Mouse (Mus musculus) limb, embryonic 11.5 days (tissue): ENCODE data around the gene Ipo9. TPM values are rescaled to one million over a fixed set of nuclear protein-coding genes. Genes with fewer than 3 reads are reported as not detected.

Source experiments
- ATAC-seq: fragments of 200-750 bp; cut with Nextera tagmentation; 2 replicates; pipeline ENCODE4 v1.8.0; 2017; ENCODE audit warnings: low read depth; ENCODE audit not compliant: insufficient number of reproducible peaks, low FRiP score, low TSS enrichment
- DNase-seq: peaks from one replicate; pipeline ENCODE4 v3.0.0-alpha.2; 2015; ENCODE audit warnings: low spot score
- H3K27ac ChIP-seq: fragments of 300-500 bp; sonication (generic); replicated peaks from 2 replicates; pipeline ENCODE4 v1.5.1; 2014; ENCODE audit warnings: low read depth, mild to moderate bottlenecking, low read length
- H3K27me3 ChIP-seq: fragments of 300-500 bp; sonication (generic); 2 replicates; pipeline ENCODE4 v1.6.1; 2014; ENCODE audit warnings: mild to moderate bottlenecking, low read length, mixed read lengths; ENCODE audit not compliant: control insufficient read depth, insufficient read depth
- H3K36me3 ChIP-seq: fragments of 300-500 bp; sonication (generic); 2 replicates; pipeline ENCODE4 v1.6.1; 2014; ENCODE audit warnings: mild to moderate bottlenecking, low read length, moderate library complexity, mixed read lengths; ENCODE audit not compliant: control insufficient read depth, insufficient read depth
- H3K4me1 ChIP-seq: fragments of 300-500 bp; sonication (generic); 2 replicates; pipeline ENCODE4 v1.6.1; 2014; ENCODE audit warnings: low read length, mixed read lengths; ENCODE audit not compliant: control insufficient read depth, insufficient read depth
- H3K4me2 ChIP-seq: fragments of 300-500 bp; sonication (generic); 2 replicates; pipeline ENCODE4 v1.6.1; 2014; ENCODE audit warnings: low read depth, mild to moderate bottlenecking, moderate library complexity; ENCODE audit not compliant: severe bottlenecking
- H3K4me3 ChIP-seq: fragments of 300-500 bp; sonication (generic); 2 replicates; pipeline ENCODE4 v1.5.1; 2014; ENCODE audit warnings: low read depth, low read length
- H3K9ac ChIP-seq: fragments of 300-500 bp; sonication (generic); 2 replicates; pipeline ENCODE4 v1.6.1; 2014; ENCODE audit warnings: mild to moderate bottlenecking, low read length
- H3K9me3 ChIP-seq: fragments of 300-500 bp; sonication (generic); 2 replicates; pipeline ENCODE4 v1.6.1; 2016; ENCODE audit warnings: low read length; ENCODE audit not compliant: control insufficient read depth
- WGBS: fragments of 180-500 bp; shearing (Covaris S2); extraction: QIAGEN DNeasy Blood & Tissue Kit; methylation state at CpG from one replicate; pipeline ENCODE4 v1.1.7; 2014; 5-methylcytosine and 5-hydroxymethylcytosine counted together
- polyA plus RNA-seq: library from polyadenylated mRNA; unstranded; fragments of >200 nt; fragmentation: Nextera tagmentation; extraction: Ambion mirVana; gene quantifications from 2 replicates; pipeline ENCODE4 v1.2.1, GENCODE M21; 2014

The Ipo9 gene
- 191 and 214 TPM in 2 replicates for polyA plus RNA-seq

- Histone ChIP-seq H3K4me3 (peak within 1 kb of the TSS; percentile 95), H3K4me2 (peak within 1 kb of the TSS; percentile 39), H3K27ac (peak within 1 kb of the TSS; percentile 75), H3K36me3 (peaks cover 3% of the 10 kb centered on the region; the same call in 1 of the 2 replicates), H3K9ac (peak within 1 kb of the TSS; percentile 96), H3K4me1 (peaks cover 13% of the 10 kb centered on the region), H3K27me3 (no peaks in the 10 kb centered on the region), H3K9me3 (no peaks in the 10 kb centered on the region)
- under 1% methylated on average over 65 of the region's 65 CpGs for WGBS
- DNase-seq = peak; percentile 90
- ATAC-seq = peak; percentile 88
Observed at GRCm38 (mm10) chr1:135429901-135430668, at the start of gene Ipo9. TSS of gene Ipo9 (minus strand) at chr1:135430499.

DNA sequence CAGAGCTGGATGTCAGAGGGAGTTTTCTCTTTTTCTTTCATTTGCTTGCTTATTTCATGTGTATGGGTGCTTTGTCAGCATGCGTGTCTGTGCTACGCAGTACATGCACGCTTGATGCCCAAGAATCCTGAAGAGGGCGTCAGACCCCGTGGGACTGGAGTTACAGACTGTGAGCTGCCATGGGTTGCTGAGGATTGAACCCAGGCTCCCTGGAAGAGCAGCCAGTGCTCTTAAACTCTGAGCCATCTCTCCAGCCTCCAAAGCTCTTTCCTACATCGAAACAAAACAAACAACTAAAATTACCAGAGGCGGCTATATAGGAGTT is 45.2 kb upstream of the Ipo9 start:
- peaks cover 9% of the 10 kb centered on the region; the same call in 1 of the 2 replicates for H3K4me1 ChIP-seq
- ATAC-seq = no peak
- H3K27ac ChIP-seq = no peak overlapping the region
- H3K36me3 ChIP-seq = peaks cover 6% of the 10 kb centered on the region
- 90% methylated on average over 7 of the region's 7 CpGs for WGBS
- no peak overlapping the region for H3K4me3 ChIP-seq
- no peak overlapping the region for H3K4me2 ChIP-seq
- H3K9ac ChIP-seq = peak overlapping the region; percentile 14; the same call in 1 of the 2 replicates
- no peak for DNase-seq
- H3K9me3 ChIP-seq = no peaks in the 10 kb centered on the region
- H3K27me3 ChIP-seq = no peaks in the 10 kb centered on the region

GRCm38 (mm10) chr1:135474861-135475570 is 44.7 kb upstream of the Ipo9 start:
- Histone ChIP-seq H3K27ac (no peak overlapping the region), H3K9me3 (no peaks in the 10 kb centered on the region), H3K27me3 (no peaks in the 10 kb centered on the region), H3K36me3 (peaks cover 6% of the 10 kb centered on the region), H3K9ac (peak overlapping the region; percentile 14; the same call in 1 of the 2 replicates), H3K4me1 (peaks cover 9% of the 10 kb centered on the region; the same call in 1 of the 2 replicates), H3K4me2 (no peak overlapping the region), H3K4me3 (no peak overlapping the region)
- 55% methylated on average over 15 of the region's 15 CpGs for WGBS
- ATAC-seq (no peak), DNase-seq (no peak)

- Histone ChIP-seq H3K36me3 (peaks cover 6% of the 10 kb centered on the region), H3K9ac (no peak overlapping the region), H3K27ac (no peak overlapping the region), H3K4me2 (no peak overlapping the region), H3K4me1 (peaks cover 5% of the 10 kb centered on the region; the same call in 1 of the 2 replicates), H3K27me3 (no peaks in the 10 kb centered on the region), H3K9me3 (no peaks in the 10 kb centered on the region), H3K4me3 (no peak overlapping the region)
- no peak for ATAC-seq
- no peak for DNase-seq
- WGBS = 77% methylated on average over 5 of the region's 5 CpGs
Observed at GRCm38 (mm10) chr1:135472536-135472935, 42.2 kb upstream of the Ipo9 start.

GRCm38 (mm10) chr1:135471742-135472141 is 41.4 kb upstream of the Ipo9 start:
- Histone ChIP-seq H3K4me3 (no peak overlapping the region), H3K9ac (no peak overlapping the region), H3K4me2 (no peak overlapping the region), H3K9me3 (no peaks in the 10 kb centered on the region), H3K27ac (no peak overlapping the region), H3K4me1 (peaks cover 5% of the 10 kb centered on the region; the same call in 1 of the 2 replicates), H3K27me3 (no peaks in the 10 kb centered on the region), H3K36me3 (peaks cover 6% of the 10 kb centered on the region)
- 85% methylated on average over 5 of the region's 5 CpGs for WGBS
- DNase-seq (no peak), ATAC-seq (no peak)

GRCm38 (mm10) chr1:135470546-135470945 is 40.2 kb upstream of the Ipo9 start:
- peaks cover 4% of the 10 kb centered on the region; the same call in 1 of the 2 replicates for H3K4me1 ChIP-seq
- no peak overlapping the region for H3K9ac ChIP-seq
- no peak overlapping the region for H3K4me3 ChIP-seq
- no peak for ATAC-seq
- no peaks in the 10 kb centered on the region for H3K9me3 ChIP-seq
- no peak overlapping the region for H3K4me2 ChIP-seq
- no peak overlapping the region for H3K27ac ChIP-seq
- no peaks in the 10 kb centered on the region for H3K27me3 ChIP-seq
- no peak for DNase-seq
- 93% methylated on average over 13 of the region's 13 CpGs for WGBS
- H3K36me3 ChIP-seq = peaks cover 6% of the 10 kb centered on the region

DNA sequence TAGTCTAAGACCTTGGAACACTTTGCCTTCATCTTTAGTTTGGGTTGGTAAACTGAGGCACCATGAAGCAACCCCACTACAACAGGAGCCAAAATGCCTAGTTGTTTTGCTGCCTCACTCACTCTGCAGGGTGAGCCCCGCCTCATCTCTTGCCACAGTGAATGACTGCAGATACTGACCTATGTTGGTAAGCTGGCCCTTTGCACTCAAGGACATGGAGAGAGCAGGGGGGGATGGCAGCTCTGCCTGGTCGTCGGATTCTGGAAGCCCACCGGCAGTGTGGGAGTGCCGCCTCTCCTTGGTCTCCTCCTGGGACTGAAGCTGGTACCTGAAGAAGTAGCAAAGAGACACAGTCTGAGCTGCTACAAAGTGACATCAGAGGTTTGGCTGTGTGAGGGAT is 37.2 kb upstream of the Ipo9 start:
- no peak overlapping the region for H3K4me2 ChIP-seq
- WGBS = 94% methylated on average over 5 of the region's 5 CpGs
- DNase-seq (no peak), ATAC-seq (no peak)
- H3K27me3 ChIP-seq = no peaks in the 10 kb centered on the region
- H3K9ac ChIP-seq = no peak overlapping the region
- no peaks in the 10 kb centered on the region for H3K4me1 ChIP-seq
- no peaks in the 10 kb centered on the region for H3K9me3 ChIP-seq
- H3K27ac ChIP-seq = no peak overlapping the region
- H3K36me3 ChIP-seq = peaks cover 7% of the 10 kb centered on the region
- H3K4me3 ChIP-seq = no peak overlapping the region

DNA sequence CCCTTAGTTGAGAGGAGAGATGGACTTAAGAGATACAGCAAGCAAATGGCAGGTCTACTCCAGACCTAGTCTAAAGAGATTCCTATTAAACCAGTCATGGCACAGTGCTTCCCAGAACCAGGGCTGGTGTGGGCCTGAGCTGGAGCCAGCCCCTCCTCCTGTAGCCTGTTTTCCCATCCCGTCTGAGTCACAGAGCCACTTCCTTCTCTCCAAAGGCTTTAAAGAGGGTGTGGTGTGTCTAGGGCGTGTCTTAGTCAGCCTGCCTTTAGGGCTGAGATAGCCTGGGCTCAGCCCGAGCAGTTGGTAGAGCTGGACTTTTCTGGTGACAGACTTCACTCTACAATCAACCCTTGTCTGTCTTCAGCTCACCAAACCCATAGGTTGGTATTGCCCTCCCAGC is 36.6 kb upstream of the Ipo9 start:
- no peak overlapping the region for H3K4me2 ChIP-seq
- 79% methylated on average over 3 of the region's 3 CpGs for WGBS
- no peak for DNase-seq
- peaks cover 7% of the 10 kb centered on the region for H3K36me3 ChIP-seq
- H3K27ac ChIP-seq = no peak overlapping the region
- H3K9ac ChIP-seq = no peak overlapping the region
- H3K27me3 ChIP-seq = no peaks in the 10 kb centered on the region
- H3K4me3 ChIP-seq = no peak overlapping the region
- H3K4me1 ChIP-seq = no peaks in the 10 kb centered on the region
- H3K9me3 ChIP-seq = no peaks in the 10 kb centered on the region
- no peak for ATAC-seq
